Mouse (Mus musculus) cerebral cortex, adult 2 months (tissue): ENCODE results near the gene C2.

ENCODE experiments used
- WGBS: fragments of 180-500 bp; shearing (Covaris S2); methylation state at CpG from one replicate; pipeline ENCODE4 v1.1.7; 2018; 5-methylcytosine and 5-hydroxymethylcytosine counted together

Gene C2

DNA sequence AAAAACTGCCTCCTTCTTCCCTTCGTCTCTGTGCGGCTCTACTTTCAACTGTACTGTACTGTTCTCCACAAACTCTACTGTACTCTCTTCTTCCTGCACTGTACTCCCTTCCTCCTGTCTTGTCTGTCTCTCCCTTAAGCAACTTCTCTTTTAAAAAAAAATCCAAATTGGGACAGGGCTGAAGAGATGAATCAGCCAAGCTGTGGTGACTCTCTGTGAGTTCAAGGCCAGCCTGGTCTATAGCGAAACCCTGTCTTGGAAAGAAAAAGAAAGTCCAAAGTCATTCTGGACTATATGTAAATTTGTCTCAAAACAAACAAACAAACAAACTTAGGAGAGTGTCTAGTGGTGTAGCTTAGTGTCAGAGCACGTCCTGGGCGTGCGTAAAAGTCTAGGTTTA, 23.7 kb downstream of the C2 start:
- 90% methylated on average over 6 of the region's 6 CpGs for WGBS

DNA sequence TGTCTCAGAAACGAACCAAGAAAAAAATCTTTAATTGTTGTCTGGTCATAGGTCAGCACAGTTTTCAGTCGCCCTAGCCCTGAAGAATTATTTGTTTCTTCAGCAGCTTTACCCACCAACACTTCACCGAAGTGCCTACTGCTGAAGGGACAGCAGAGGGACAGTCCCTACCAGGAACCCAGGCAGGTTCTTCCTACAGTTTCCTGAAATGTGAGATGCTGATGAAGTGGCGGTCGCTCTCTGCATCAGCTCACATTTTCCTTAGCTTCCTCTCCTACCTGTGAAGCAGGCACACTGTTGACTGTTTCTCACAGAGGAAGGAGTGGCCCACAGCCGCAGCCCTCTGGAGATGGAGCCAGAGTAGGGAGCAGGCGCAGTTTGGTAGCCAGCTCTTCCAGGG, 32.1 kb downstream of the C2 start:
- WGBS, result 78% methylated on average over 7 of the region's 7 CpGs

DNA sequence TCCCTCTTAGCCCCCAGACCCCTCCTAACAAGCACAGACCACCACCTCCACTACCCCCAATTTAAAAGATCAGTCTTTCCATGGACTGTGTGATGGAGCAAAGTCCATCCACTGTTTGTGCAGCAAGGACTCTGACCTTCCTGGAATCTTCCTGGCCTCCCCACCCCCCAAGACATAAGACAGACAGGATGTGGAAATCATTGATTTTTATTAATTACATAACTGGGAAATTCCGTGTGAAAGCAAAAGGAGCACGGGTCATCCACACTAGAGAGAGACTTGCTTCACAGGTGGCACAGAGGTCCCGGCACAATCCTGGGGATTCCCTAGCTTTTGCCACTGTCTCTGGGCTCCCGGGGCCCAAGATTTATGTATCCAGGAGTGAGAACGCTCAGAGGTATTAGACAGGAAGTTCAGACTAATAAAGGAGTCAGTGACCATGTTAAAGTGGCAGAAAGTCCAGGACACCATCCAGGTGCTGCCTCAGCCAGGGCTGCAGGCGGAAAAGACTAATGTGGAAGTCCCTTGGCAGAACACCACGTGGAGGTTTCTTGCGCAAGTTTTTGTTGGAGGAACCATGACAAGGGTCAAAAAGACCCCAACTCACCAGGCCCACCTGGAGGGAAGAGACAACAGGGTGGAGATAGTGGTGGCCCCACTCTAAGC, 35.5 kb downstream of the C2 start, which contains the start of gene Cfb:
Cfb (minus strand) TSS at position 103 of the 666 bp plus-strand sequence.
- 63% methylated on average over 8 of the region's 8 CpGs for WGBS

GRCm38 (mm10) chr17:34861704-34862415, 36.2 kb downstream of the C2 start:
- WGBS, result 69% methylated on average over 13 of the region's 13 CpGs

- WGBS, result 86% methylated on average over 9 of the region's 9 CpGs
Observed at GRCm38 (mm10) chr17:34860514-34860913, 37.6 kb downstream of the C2 start.

DNA sequence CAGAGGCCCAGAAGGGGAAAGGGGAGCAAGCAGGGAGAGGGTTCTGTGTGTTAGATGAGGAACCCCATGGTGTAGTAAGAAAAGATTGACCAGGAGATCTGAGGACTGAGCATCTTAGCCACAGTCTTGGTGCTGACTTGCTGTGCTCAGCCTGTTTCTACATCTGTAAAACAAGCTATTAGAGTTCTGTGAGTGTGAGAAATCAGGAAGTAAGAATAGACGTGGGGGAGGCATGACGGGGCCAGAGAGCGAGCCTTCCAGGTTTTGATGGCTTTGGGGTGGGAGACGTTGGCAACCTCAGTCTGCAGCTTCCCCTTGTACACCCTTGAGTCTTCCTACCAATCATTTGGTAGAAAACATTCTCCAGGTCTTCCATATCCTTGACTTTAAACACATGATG, 39.4 kb downstream of the C2 start:
- WGBS, result 73% methylated on average over 4 of the region's 4 CpGs

DNA sequence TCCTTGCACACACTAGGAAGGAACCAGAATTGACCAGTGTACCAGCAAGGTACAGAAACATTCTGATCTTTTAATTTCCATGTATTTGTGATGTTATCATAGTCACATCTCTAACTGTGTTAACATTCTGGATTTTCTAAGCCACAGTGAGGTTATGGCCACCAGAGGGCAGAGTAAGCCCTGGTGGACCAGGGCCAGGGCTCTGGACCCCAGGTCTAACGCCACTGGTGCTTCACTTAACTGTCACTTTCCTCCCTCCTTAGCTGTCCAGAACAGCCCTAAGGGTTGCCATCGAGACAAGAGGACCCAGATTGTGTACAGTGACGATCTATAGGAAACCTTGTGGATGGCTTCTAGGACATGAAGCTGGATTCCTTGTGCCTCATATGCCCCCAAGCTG, 42.2 kb downstream of the C2 start:
- WGBS, result 46% methylated on average over 3 of the region's 3 CpGs

- 77% methylated on average over 3 of the region's 3 CpGs for WGBS
Observed at GRCm38 (mm10) chr17:34854761-34855160, 43.3 kb downstream of the C2 start.

DNA sequence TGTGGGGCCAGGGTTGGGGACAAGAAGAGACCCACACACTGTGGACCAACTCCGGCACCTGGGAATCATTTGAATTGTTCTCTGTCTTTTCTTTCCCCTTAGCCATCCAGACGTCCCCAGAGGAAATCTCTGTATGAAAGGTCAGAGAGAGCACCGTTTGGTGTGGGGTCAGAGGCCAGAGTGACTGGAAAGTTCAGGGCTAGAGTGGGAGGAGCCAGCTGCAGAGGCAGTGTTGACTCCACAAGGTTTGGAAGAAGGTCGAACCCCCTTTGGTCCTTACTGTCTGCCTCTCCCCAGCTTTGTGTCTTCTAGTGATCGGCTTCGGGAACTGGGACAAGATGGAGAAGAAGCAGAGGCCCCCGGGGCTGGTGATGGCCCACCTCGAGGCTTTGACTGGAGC, 44.6 kb downstream of the C2 start:
- WGBS, result 85% methylated on average over 8 of the region's 8 CpGs

GRCm38 (mm10) chr17:34850517-34851125, 47.4 kb downstream of the C2 start:
- WGBS, result 1% methylated on average over 25 of the region's 25 CpGs

GRCm38 (mm10) chr17:34849722-34850516, 48.1 kb downstream of the C2 start, which contains the start of the genes Skiv2l and Nelfe:
Gene Skiv2l, minus strand, starts transcription at chr17:34850210.
Gene Nelfe, plus strand, starts transcription at chr17:34850391.
- WGBS, result under 1% methylated on average over 63 of the region's 65 CpGs

DNA sequence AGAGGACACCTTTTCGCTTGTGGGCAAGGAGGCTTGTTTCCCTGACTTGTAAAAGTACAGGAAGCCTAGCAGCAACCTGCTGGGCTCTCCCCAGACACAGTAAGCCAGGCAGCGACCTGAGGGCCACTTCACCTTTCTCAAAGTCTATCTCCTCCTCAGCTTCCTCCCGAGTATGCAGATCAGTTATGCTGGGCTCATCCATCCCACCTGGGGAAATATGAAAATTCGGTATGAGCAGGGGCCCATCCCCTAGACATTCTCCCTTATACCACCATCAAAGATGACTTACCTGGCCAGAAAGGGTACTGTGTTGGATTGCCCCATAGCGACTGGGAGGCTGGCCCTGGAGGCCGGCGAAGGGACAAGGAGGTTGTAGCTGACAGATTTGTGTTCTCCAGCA, 50.5 kb downstream of the C2 start:
- WGBS, result 90% methylated on average over 7 of the region's 7 CpGs

DNA sequence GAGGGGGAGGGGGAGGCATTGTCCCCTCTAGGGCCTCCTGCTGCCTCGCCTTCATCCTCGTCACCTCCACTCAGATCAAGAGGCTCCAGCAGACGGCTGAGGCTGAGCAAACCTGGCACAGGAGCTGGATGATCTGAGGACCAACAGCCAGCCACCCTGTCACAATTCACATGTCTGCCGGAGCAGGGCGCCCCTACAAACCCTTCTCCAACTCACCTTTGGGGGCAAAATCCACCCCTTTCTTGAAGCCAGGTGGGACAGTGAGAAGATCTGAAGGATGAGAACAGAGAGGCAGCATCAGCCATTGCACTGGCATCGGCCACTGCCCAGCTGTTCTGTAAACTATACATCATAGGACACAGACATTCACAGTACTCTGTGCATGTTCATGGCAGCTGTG, 50.9 kb downstream of the C2 start:
- 94% methylated on average over 6 of the region's 6 CpGs for WGBS

DNA sequence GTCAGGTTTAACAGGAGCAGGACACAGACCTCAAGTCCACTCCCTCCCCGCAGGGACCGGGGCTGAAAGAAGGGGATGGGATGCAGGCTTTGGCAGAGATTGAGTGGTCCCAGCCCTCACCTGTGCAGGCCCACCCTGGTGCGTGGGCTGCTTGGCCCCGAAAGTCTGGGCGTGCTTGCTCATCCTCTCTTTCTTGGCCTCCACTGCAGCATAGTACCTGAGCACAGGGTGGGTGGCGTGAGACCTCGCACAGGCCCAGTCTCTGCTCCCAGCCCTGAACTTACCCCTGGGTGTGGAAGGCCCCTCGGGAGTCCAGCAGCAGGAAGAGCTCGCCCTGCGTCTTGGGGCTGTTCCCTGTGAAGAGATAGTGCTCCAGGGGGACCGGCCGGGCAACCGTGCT, 53.2 kb downstream of the C2 start:
- WGBS, result 95% methylated on average over 13 of the region's 13 CpGs

GRCm38 (mm10) chr17:34840736-34841307, 57.2 kb downstream of the C2 start:
- 86% methylated on average over 6 of the region's 6 CpGs for WGBS

- WGBS, result 85% methylated on average over 7 of the region's 7 CpGs
Observed at GRCm38 (mm10) chr17:34838785-34839184, 59.3 kb downstream of the C2 start.

- WGBS, result 35% methylated on average over 43 of the region's 43 CpGs
Observed at GRCm38 (mm10) chr17:34837464-34838324, 60.4 kb downstream of the C2 start.

DNA sequence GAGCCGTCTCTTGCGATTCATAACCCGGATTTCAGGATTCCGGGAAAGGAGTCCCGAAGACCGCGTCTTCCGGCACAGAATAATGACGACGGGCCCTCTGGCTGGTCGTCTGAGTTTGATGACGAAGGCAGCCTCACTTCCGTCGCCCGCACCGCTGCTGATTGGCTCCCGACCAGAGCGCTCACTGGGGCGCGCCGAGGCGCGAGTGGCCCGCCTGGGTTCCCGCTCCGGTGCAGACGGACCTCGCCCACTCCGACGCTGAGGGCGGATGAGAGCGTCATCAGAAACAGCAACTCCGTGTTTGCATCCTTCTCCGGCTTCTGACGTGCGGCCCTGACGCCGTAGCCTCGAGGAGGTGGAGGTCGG, 61.2 kb downstream of the C2 start, which contains the start of the genes Stk19 and Dxo:
Stk19 (minus strand) TSS at position 90 of the 366 bp plus-strand sequence.
Dxo (plus strand) TSS at position 164 of the 366 bp plus-strand sequence.
- under 1% methylated on average over 40 of the region's 40 CpGs for WGBS

DNA sequence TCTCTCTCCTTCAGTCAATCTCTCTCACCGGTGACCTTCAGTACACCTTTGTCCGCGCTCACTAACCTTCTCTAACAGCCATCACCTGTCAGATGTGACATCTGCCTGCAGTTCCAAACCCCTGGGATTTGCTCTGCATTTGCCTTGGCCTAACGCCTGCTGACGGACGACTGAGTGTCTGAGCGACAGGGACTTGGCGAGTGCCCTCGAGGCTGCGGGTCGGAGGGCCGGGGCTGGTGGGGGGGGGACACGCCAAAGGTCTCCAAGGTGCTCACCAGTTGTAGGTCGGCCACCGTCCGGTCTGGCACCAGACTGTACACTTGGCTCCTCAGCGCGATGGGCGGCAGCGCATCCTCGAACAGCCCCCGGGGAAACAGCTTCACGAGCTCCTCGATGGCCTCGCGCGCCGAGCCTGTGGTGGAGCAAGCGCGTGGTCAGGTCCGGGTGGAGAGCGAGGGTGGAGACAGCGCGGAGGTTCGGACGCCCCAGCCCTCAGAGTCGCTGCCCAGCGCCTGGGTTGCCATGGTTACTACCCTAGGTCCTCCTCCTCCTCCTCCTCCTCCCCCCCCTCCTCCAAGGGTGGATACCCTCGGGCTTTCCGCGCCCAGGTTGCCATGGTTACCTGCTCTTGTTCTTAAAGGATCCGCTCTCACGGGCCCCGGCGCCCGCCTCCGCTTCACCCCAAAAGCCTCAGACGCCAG, 61.8 kb downstream of the C2 start:
- 3% methylated on average over 48 of the region's 48 CpGs for WGBS

DNA sequence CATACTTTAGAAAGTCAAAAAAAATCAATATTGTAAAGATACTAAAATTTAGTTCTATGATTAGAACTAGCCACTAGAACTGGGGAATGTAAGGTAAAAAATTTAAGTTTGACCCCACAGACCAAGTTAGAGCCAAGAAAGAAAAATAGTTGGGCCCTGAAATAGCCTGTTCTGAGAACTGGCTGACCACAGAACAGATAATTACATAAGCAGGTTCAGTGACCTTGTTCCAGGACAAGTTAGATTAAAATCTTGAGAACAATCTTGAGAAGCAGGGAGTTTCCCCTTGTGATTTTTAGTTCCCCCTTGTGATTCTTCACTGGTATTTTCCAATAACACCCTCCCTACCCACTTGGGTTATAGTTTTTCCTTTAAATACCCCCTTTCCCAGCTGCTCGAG, 67.3 kb downstream of the C2 start:
- WGBS, result 97% methylated on average over 1 of the region's 1 CpGs
